Mouse (Mus musculus) bone marrow macrophage, adult 2 months (primary cell): ENCODE data around the gene Slc35e3.

Experiments
- CTCF ChIP-seq: IDR thresholded peaks from 2 replicates; pipeline ENCODE4 v1.5.1; 2012; ENCODE audit warnings: low read depth, mild to moderate bottlenecking, low read length, moderate library complexity
- POLR2A ChIP-seq: IDR thresholded peaks from 2 replicates; pipeline ENCODE4 v1.6.1; 2012; ENCODE audit warnings: mild to moderate bottlenecking, low read depth, low read length, borderline replicate concordance

GRCm38 (mm10) chr10:117746297-117746883, at the start of gene Slc35e3:
- TF ChIP-seq CTCF (no peak), POLR2A (no peak)
